Mouse (Mus musculus) G1E (cell line): ENCODE results near the gene Polk. TPM values are rescaled to one million over a fixed set of nuclear protein-coding genes. Genes with fewer than 3 reads are reported as not detected.

Source experiments
- ATAC-seq: 2 replicates; pipeline ENCODE4 v1.8.0; 2016; ENCODE audit warnings: mild to moderate bottlenecking; ENCODE audit not compliant: insufficient number of reproducible peaks, poor library complexity, low FRiP score, severe bottlenecking; ENCODE audit errors: extremely low read depth
- DNase-seq: peaks from one replicate; pipeline ENCODE4 v3.0.0; 2012; ENCODE audit warnings: low spot score
- H3K27me3 ChIP-seq: 2 replicates; pipeline ENCODE4 v1.6.1; 2012; ENCODE audit warnings: mild to moderate bottlenecking, low read length, inconsistent platforms; ENCODE audit not compliant: insufficient read depth
- H3K36me3 ChIP-seq: replicated peaks from 2 replicates; pipeline ENCODE3; 2012; ENCODE audit warnings: mild to moderate bottlenecking, inconsistent platforms
- H3K4me1 ChIP-seq: 2 replicates; pipeline ENCODE4 v1.6.1; 2012; ENCODE audit warnings: low read depth, low read length, inconsistent platforms, mixed read lengths; ENCODE audit not compliant: insufficient read depth
- H3K4me3 ChIP-seq: 2 replicates; pipeline ENCODE4 v1.5.1; 2012; ENCODE audit warnings: low read depth, mild to moderate bottlenecking, inconsistent platforms, low read length, moderate library complexity, mixed read lengths
- H3K9me3 ChIP-seq: replicated peaks from 2 replicates; pipeline ENCODE4 v1.6.1; 2012; ENCODE audit warnings: inconsistent platforms
- CTCF ChIP-seq: IDR thresholded peaks from 2 replicates; pipeline ENCODE4 v1.5.1; 2012; ENCODE audit warnings: low read depth, low read length, inconsistent platforms, mixed read lengths
- GATA1 ChIP-seq: IDR thresholded peaks from 2 replicates; pipeline ENCODE4 v1.6.1; 2012; ENCODE audit warnings: borderline replicate concordance, low read length, inconsistent platforms, mixed read lengths
- GATA2 ChIP-seq: IDR thresholded peaks from 2 replicates; pipeline ENCODE4 v1.6.1; 2012; ENCODE audit warnings: low read depth, low read length, inconsistent platforms, borderline replicate concordance
- POLR2AphosphoS5 ChIP-seq: IDR thresholded peaks from 2 replicates; pipeline ENCODE4 v1.6.1; 2012; ENCODE audit warnings: low read depth, low read length, inconsistent platforms; ENCODE audit not compliant: insufficient replicate concordance
- TAL1 ChIP-seq: conservative IDR thresholded peaks from 2 replicates; pipeline ENCODE4 v1.6.1; 2012; ENCODE audit warnings: low read depth, low read length, inconsistent platforms, mixed read lengths
- polyA plus RNA-seq: library from polyadenylated mRNA; stranded (reverse); fragments of >175 nt; gene quantifications from 2 replicates; pipeline ENCODE4 v1.2.3, GENCODE M21; 2012
- total RNA-seq, 2 experiments: library from RNA; stranded (forward) in 1 of 2; stranded (reverse) in 1 of 2; fragments of 200-1000 nt in 1 of 2; fragments of >200 nt in 1 of 2; fragmentation: Nextera tagmentation in 1 of 2; gene quantifications; 2 replicates each; pipeline ENCODE4 v1.2.3; 2014 to 2017

Gene Polk
- total and polyA plus RNA-seq, 3 experiments = 0.72 to 49.7 (median 25.6) TPM

- DNase-seq (no peak), ATAC-seq (no peak)
- TF ChIP-seq TAL1 = no peak
- no peak for TF ChIP-seq GATA2
- Histone ChIP-seq H3K9me3 (no peaks in the 10 kb centered on the region), H3K4me3 (no peak overlapping the region), H3K27me3 (no peaks in the 10 kb centered on the region), H3K4me1 (peaks cover 32% of the 10 kb centered on the region), H3K36me3 (peaks cover 8% of the 10 kb centered on the region)
Observed at GRCm38 (mm10) chr13:96544506-96544905, 2.1 kb upstream of the Polk start.

GRCm38 (mm10) chr13:96542901-96543891, 817 bp upstream of the Polk start:
- ATAC-seq (no peak), DNase-seq (peak; percentile 30)
- H3K4me1 ChIP-seq = peaks cover 32% of the 10 kb centered on the region
- H3K9me3 ChIP-seq = no peaks in the 10 kb centered on the region
- TF ChIP-seq GATA2 = no peak
- TF ChIP-seq GATA1 = no peak
- no peak for TF ChIP-seq POLR2AphosphoS5
- TF ChIP-seq TAL1 = no peak
- no peak for TF ChIP-seq CTCF
- peaks cover 6% of the 10 kb centered on the region for H3K36me3 ChIP-seq
- H3K4me3 ChIP-seq = peak overlapping the region; percentile 97
- H3K27me3 ChIP-seq = no peaks in the 10 kb centered on the region

DNA sequence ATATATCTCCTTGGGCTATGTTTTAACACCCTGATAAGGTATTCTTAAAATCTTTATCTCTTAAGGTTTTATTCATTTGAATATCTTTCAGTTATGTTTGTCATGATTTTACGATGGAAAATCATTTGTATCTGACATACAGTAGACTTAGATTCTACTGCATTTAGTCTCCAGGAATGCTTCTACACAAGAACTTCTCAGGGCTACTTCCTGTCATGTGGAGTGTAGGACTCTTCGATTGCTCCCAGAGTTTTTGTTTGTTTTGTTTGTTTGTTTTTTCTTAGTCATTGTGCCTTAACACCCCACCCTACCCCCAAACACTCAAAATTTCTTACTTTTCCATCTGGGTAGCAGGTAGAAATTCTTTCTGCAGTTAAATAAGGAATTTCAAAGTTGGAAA, 998 bp downstream of the Polk start:
- H3K27me3 ChIP-seq = no peaks in the 10 kb centered on the region
- peaks cover 28% of the 10 kb centered on the region for H3K4me1 ChIP-seq
- H3K4me3 ChIP-seq = peak overlapping the region; percentile 97
- H3K9me3 ChIP-seq = no peaks in the 10 kb centered on the region
- H3K36me3 ChIP-seq = peaks cover 3% of the 10 kb centered on the region
- DNase-seq (no peak), ATAC-seq (no peak)
- TF ChIP-seq GATA2 = no peak
- no peak for TF ChIP-seq TAL1
- TF ChIP-seq CTCF = no peak
- TF ChIP-seq GATA1 = no peak
- TF ChIP-seq POLR2AphosphoS5 = no peak

- DNase-seq (no peak), ATAC-seq (no peak)
- Histone ChIP-seq H3K9me3 (no peaks in the 10 kb centered on the region), H3K4me3 (no peak overlapping the region), H3K4me1 (peaks cover 14% of the 10 kb centered on the region), H3K27me3 (no peaks in the 10 kb centered on the region), H3K36me3 (peaks cover 4% of the 10 kb centered on the region)
- TF ChIP-seq TAL1 = no peak
- no peak for TF ChIP-seq GATA2
- TF ChIP-seq GATA1 = no peak
- no peak for TF ChIP-seq POLR2AphosphoS5
- no peak for TF ChIP-seq CTCF
Observed at GRCm38 (mm10) chr13:96538103-96538502, 4.3 kb downstream of the Polk start.

DNA sequence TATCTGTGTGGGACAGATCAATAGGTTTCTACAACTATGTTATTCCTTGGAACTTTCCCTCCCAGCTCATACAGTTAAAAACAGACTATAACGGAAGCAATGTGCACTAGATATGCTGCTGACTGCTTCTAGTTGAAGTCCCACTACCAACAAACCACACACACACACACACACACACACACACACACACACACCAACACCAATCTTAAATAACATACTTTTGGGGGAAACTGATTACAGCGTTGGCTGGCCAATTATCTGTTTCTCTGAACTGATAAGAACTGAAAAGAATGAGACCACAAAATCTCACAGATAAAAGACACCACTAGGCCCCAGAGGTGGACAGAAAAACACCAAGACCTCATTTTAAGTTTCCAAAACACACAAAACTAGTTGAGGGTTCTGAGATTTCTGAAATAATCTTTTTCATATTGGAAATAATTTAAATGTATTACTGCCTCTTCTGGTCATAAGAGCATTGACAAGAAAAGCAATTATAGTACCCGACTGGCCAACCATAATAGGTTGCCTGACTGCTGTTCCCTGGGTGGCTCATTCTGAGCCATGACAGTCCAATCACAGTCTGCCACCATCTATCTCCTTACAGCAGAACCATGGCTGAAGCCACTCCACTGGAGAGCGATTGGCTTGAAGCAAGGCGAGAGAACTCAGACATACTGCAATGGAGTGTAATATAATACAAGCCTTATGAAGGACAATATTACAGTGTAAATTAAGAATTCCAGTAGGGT, 5.4 kb downstream of the Polk start:
- TF ChIP-seq TAL1 = no peak
- no peak for TF ChIP-seq CTCF
- no peak for TF ChIP-seq GATA2
- TF ChIP-seq GATA1 = no peak
- no peak for TF ChIP-seq POLR2AphosphoS5
- no peak for ATAC-seq

DNA sequence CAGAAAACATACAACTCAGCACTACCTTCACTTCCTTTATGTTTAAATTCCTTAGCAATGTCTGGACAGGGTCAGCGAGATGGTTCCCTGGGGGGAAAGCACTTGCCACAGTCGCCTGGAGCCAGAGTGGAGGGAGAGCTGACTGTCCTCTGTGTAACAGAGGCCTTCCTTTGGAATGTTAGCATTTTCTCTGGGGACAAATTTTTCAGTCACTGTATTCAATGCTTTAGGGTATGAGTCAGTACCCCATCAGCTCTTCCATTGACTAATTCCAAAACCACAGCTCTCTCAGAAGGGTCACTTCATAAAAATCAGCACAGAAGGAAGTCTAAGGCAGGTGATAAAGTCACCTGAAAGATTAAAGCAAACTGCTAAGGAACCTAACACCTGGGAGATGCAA, 8.6 kb downstream of the Polk start:
- Histone ChIP-seq H3K9me3 (no peaks in the 10 kb centered on the region), H3K4me3 (no peak overlapping the region), H3K36me3 (peaks cover 16% of the 10 kb centered on the region), H3K4me1 (peaks cover 10% of the 10 kb centered on the region), H3K27me3 (no peaks in the 10 kb centered on the region)
- ATAC-seq = no peak
- DNase-seq = no peak
- TF ChIP-seq CTCF = no peak
- TF ChIP-seq GATA1 = no peak
- no peak for TF ChIP-seq POLR2AphosphoS5
- no peak for TF ChIP-seq GATA2
- TF ChIP-seq TAL1 = no peak

More for the DNA sequence above, 5.4 kb downstream of the Polk start:
- no peak for DNase-seq
- peaks cover 14% of the 10 kb centered on the region for H3K4me1 ChIP-seq
- no peaks in the 10 kb centered on the region for H3K27me3 ChIP-seq
- peaks cover 8% of the 10 kb centered on the region for H3K36me3 ChIP-seq
- no peaks in the 10 kb centered on the region for H3K9me3 ChIP-seq
- H3K4me3 ChIP-seq = no peak overlapping the region

DNA sequence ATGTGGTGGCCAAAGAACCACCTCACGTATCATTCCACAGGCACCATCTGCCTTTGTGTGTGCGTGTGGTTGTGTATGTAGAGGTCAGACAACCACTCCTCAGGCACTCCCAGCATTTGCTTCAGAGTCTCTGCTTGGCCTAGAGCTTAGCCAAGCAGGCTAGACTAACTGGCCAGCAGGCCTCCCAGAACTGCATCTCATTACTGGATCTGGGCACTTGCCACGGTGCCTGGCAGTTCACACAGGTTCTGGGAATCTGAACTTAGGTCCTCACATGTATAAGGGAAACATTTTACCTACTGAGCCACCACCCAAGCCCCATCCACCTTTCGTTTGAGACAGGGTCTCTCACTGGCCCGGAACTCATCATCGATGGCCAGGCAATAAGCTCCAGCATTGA, 10.2 kb downstream of the Polk start:
- H3K9me3 ChIP-seq = no peaks in the 10 kb centered on the region
- ATAC-seq (no peak), DNase-seq (no peak)
- no peak for TF ChIP-seq GATA1
- TF ChIP-seq POLR2AphosphoS5 = no peak
- no peak for TF ChIP-seq TAL1
- TF ChIP-seq GATA2 = no peak
- no peak for TF ChIP-seq CTCF
- peaks cover 5% of the 10 kb centered on the region for H3K4me1 ChIP-seq
- peaks cover 29% of the 10 kb centered on the region for H3K36me3 ChIP-seq
- H3K27me3 ChIP-seq = no peaks in the 10 kb centered on the region
- no peak overlapping the region for H3K4me3 ChIP-seq
